ENCODE assay signal across 2 mouse cellular contexts in the genomic region with DNA sequence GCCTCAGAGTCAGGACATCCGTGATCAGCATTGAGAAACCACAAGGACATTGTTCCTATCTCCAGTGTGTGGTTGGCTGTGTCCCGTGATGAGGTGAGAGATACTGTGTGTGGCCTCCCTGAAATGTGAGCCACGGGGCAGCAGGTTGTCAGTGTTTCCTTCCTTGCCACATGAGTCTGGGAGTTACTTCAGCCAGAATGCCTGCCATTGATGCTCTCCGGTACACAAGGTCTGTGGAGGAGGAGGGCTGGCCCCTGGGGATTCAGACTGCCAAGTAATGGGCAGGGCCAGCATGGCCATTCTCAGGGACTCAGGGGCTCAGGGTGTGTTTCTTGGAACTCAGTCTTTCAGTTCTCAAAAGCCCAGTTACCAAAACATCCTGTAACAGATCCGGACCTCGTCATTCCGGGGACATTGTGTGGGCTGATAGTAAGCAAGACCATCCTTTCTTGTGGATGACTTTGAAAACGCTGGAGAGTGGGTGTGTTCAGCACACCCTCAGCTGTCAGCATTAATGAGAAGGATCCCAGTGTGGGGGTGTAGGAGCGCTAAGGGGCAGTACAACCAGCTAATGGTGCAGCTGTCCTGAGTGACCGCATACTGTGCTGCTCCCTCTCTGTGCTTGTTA.
TF ChIP-seq lines count a peak whose summit lies in the region.

No protein-coding gene starts in this region.

TF ChIP-seq in C2C12, 6 proteins besides CTCF, POLR2A, EP300 and RAD21:
- TF ChIP-seq MYOG (IDR thresholded peaks at IDR 0.05; ENCODE audit: control insufficient read depth, extremely low read depth, insufficient read length) (no peak), MYOD1 (IDR thresholded peaks at IDR 0.05; ENCODE audit: control insufficient read depth, insufficient read length, low read depth) (peak; percentile 84)

TF ChIP-seq in MEL, 35 proteins besides CTCF, POLR2A, EP300 and RAD21:
- no peak for TF ChIP-seq HCFC1 (IDR thresholded peaks at IDR 0.05; ENCODE audit: low read depth, low read length)
- no peak for TF ChIP-seq ELF1 (IDR thresholded peaks at IDR 0.05; ENCODE audit: low read depth, low read length)
- no peak for TF ChIP-seq POLR2AphosphoS5 (IDR thresholded peaks at IDR 0.05; ENCODE audit: borderline replicate concordance, low read depth, low read length)
- TF ChIP-seq MYC (IDR thresholded peaks at IDR 0.05; ENCODE audit: low read depth, low read length) = peak; percentile 67
- TF ChIP-seq MAZ (IDR thresholded peaks at IDR 0.05; ENCODE audit: low read depth, low read length) = peak; percentile 32; the same call in 1 of the 2 replicates
- TF ChIP-seq TBP (IDR thresholded peaks at IDR 0.05; ENCODE audit: low read depth, low read length) = no peak; the same call in 1 of the 2 replicates
- TF ChIP-seq MAX (IDR thresholded peaks at IDR 0.05; ENCODE audit: low read length) = peak; percentile 73
- no peak for TF ChIP-seq UBTF (IDR thresholded peaks at IDR 0.05; ENCODE audit: borderline replicate concordance, insufficient read depth, low read depth, low read length)
- TF ChIP-seq USF1 (IDR thresholded peaks at IDR 0.05; ENCODE audit: low read depth, low read length) = peak; percentile 62
- TF ChIP-seq SMC3 (IDR thresholded peaks at IDR 0.05; ENCODE audit: low read depth, low read length) = no peak
- TF ChIP-seq USF2 (IDR thresholded peaks at IDR 0.05; ENCODE audit: borderline replicate concordance in 1 of 2, insufficient read depth in 1 of 2, low read depth in 1 of 2, low read length in 2 of 2) = no peak
- no peak for TF ChIP-seq MYB (IDR thresholded peaks at IDR 0.05; ENCODE audit: low read depth, low read length)
- TF ChIP-seq TCF12 (IDR thresholded peaks at IDR 0.05; ENCODE audit: low read depth, low read length) = peak; percentile 42; the same call in 1 of the 2 replicates
- TF ChIP-seq MAFK (IDR thresholded peaks at IDR 0.05; ENCODE audit: borderline replicate concordance, low read depth, low read length) = no peak; the same call in 1 of the 2 replicates
- TF ChIP-seq NRF1 (IDR thresholded peaks at IDR 0.05; ENCODE audit: insufficient read depth, low read depth, low read length, poor library complexity, severe bottlenecking) = peak; percentile 14; the same call in 1 of the 2 replicates
- TF ChIP-seq JUND (IDR thresholded peaks at IDR 0.05; ENCODE audit: low read depth, low read length) = no peak
- TF ChIP-seq MXI1 (IDR thresholded peaks at IDR 0.05; ENCODE audit: low read depth, low read length) = peak; percentile 98
- no peak for TF ChIP-seq ZC3H11A (IDR thresholded peaks at IDR 0.05; ENCODE audit: low read depth, low read length)
- no peak for TF ChIP-seq ZNF384 (IDR thresholded peaks at IDR 0.05; ENCODE audit: low read depth, low read length)
- TF ChIP-seq MEF2A (IDR thresholded peaks at IDR 0.05; ENCODE audit: extremely low read depth, insufficient replicate concordance, low read depth, low read length, poor library complexity, severe bottlenecking) = no peak
- peak; percentile 83 for TF ChIP-seq ETS1 (IDR thresholded peaks at IDR 0.05; ENCODE audit: low read depth, low read length)
- peak; percentile 96 for TF ChIP-seq SIN3A (IDR thresholded peaks at IDR 0.05; ENCODE audit: low read length)
- TF ChIP-seq BHLHE40 (IDR thresholded peaks at IDR 0.05; ENCODE audit: borderline replicate concordance, low read depth, low read length) = peak; percentile 98
- TF ChIP-seq ZKSCAN1 (IDR thresholded peaks at IDR 0.05; ENCODE audit: low read depth, low read length) = no peak
- no peak for TF ChIP-seq CHD1 (IDR thresholded peaks at IDR 0.05; ENCODE audit: low read depth, low read length)
- no peak for TF ChIP-seq GABPA (IDR thresholded peaks at IDR 0.05; ENCODE audit: low read depth, low read length)
- TF ChIP-seq TAL1 (IDR thresholded peaks at IDR 0.05; ENCODE audit: low read length) = peak; percentile 34
- peak; percentile 83 for TF ChIP-seq GATA1 (IDR thresholded peaks at IDR 0.05; ENCODE audit: low read depth, low read length)
- no peak for TF ChIP-seq ZMIZ1 (IDR thresholded peaks at IDR 0.05; ENCODE audit: low read depth, low read length)
- 0 out of 2 replicates have a peak, but pooled peaks have one; percentile 44 for TF ChIP-seq POLR2AphosphoS2 (IDR thresholded peaks at IDR 0.05; ENCODE audit: low read length)
- peak; percentile 54; the same call in 1 of the 2 replicates for TF ChIP-seq NELFE (IDR thresholded peaks at IDR 0.05; ENCODE audit: low read depth, low read length)
- TF ChIP-seq RCOR1 (IDR thresholded peaks at IDR 0.05; ENCODE audit: low read depth, low read length) = peak; percentile 62; the same call in 1 of the 2 replicates
- no peak; the same call in 1 of the 2 replicates for TF ChIP-seq KAT2A (conservative IDR thresholded peaks at IDR 0.05; ENCODE audit: low read depth, low read length)
- no peak for TF ChIP-seq CHD2 (IDR thresholded peaks at IDR 0.05; ENCODE audit: low read length)
- TF ChIP-seq E2F4 (IDR thresholded peaks at IDR 0.05; ENCODE audit: borderline replicate concordance, low read depth, low read length) = no peak
